Mouse (Mus musculus) limb, embryonic 10.5 days (tissue): ENCODE data around the gene 4632433K11Rik. TPM values are rescaled to one million over a fixed set of nuclear protein-coding genes. Genes with fewer than 3 reads are reported as not detected.
"Not testable (repeated sequence)": the region's sequence is repeated elsewhere in the genome, so short reads cannot be mapped to it uniquely, and the experiment has no call there.

ENCODE experiments used
- DNase-seq: peaks from one replicate; pipeline ENCODE4 v3.0.0-alpha.2; 2017; ENCODE audit warnings: low spot score
- H3K27ac ChIP-seq: fragments of 300-500 bp; sonication (generic); 2 replicates; pipeline ENCODE4 v1.5.1; 2016; ENCODE audit warnings: mild to moderate bottlenecking
- H3K27me3 ChIP-seq: fragments of 300-500 bp; sonication (generic); 2 replicates; pipeline ENCODE4 v1.6.1; 2016; ENCODE audit warnings: low read depth, mild to moderate bottlenecking; ENCODE audit not compliant: poor library complexity, severe bottlenecking
- H3K36me3 ChIP-seq: fragments of 300-500 bp; sonication (generic); 2 replicates; pipeline ENCODE4 v1.6.1; 2016; ENCODE audit warnings: mild to moderate bottlenecking, moderate library complexity
- H3K4me1 ChIP-seq: fragments of 300-500 bp; sonication (generic); 2 replicates; pipeline ENCODE4 v1.6.1; 2016
- H3K4me3 ChIP-seq: fragments of 300-500 bp; sonication (generic); 2 replicates; pipeline ENCODE4 v1.5.1; 2016; ENCODE audit warnings: mild to moderate bottlenecking, moderate library complexity
- H3K9me3 ChIP-seq: fragments of 300-500 bp; sonication (generic); replicated peaks from 2 replicates; pipeline ENCODE4 v1.6.1; 2016; ENCODE audit warnings: mild to moderate bottlenecking
- WGBS: fragments of 180-500 bp; shearing (Covaris S2); methylation state at CpG from one replicate; pipeline ENCODE4 v1.1.7; 2016; 5-methylcytosine and 5-hydroxymethylcytosine counted together
- polyA plus RNA-seq: library from polyadenylated mRNA; unstranded; fragments of >200 nt; fragmentation: Nextera tagmentation; extraction: Ambion mirVana; gene quantifications from 2 replicates; pipeline ENCODE4 v1.2.1, GENCODE M21; 2016

Gene 4632433K11Rik
- polyA plus RNA-seq: not detected in 2 replicates

- WGBS: 87% methylated on average over 3 of the region's 3 CpGs
- Histone ChIP-seq H3K9me3 (peaks cover 41% of the 10 kb centered on the region), H3K27ac (no peak within 1 kb of the TSS), H3K4me3 (no peak within 1 kb of the TSS), H3K4me1 (peaks cover 4% of the 10 kb centered on the region; the same call in 1 of the 2 replicates), H3K27me3 (peaks cover 14% of the 10 kb centered on the region; the same call in 1 of the 2 replicates), H3K36me3 (peaks cover 80% of the 10 kb centered on the region)
- no peak for DNase-seq
Observed at GRCm38 (mm10) chr7:5033818-5034217, at the start of gene 4632433K11Rik. Gene 4632433K11Rik (plus strand): TSS chr7:5034118.

DNA sequence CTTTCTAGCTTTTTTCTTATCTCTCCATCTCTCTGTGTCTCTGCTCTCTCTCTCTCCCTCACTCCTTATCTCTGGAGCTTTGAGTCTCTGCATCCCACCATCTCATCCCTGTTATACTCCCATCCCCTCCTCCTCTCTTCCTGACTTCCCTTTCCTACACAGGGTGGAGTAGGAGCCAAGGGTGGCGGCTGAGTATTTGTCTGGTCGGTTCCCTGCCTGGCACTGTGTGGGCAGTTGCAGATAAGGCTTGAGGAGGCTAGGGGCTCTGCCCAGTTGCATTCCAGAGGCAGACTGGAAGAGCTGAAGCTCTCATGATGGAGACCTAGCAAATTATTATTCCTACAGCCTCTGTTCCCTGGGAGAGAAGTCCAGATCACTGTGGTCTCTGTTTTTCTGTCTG, 45.7 kb upstream of the 4632433K11Rik start:
- WGBS: 73% methylated on average over 2 of the region's 2 CpGs
- 0 out of 2 replicates have a peak, but pooled peaks cover 2% of the 10 kb centered on the region for H3K9me3 ChIP-seq
- H3K4me1 ChIP-seq: peaks cover under 1% of the 10 kb centered on the region; the same call in 1 of the 2 replicates
- peaks cover 15% of the 10 kb centered on the region for H3K27me3 ChIP-seq
- H3K27ac ChIP-seq: no peak overlapping the region
- H3K36me3 ChIP-seq: peaks cover 20% of the 10 kb centered on the region
- DNase-seq: no peak
- no peak overlapping the region for H3K4me3 ChIP-seq

DNA sequence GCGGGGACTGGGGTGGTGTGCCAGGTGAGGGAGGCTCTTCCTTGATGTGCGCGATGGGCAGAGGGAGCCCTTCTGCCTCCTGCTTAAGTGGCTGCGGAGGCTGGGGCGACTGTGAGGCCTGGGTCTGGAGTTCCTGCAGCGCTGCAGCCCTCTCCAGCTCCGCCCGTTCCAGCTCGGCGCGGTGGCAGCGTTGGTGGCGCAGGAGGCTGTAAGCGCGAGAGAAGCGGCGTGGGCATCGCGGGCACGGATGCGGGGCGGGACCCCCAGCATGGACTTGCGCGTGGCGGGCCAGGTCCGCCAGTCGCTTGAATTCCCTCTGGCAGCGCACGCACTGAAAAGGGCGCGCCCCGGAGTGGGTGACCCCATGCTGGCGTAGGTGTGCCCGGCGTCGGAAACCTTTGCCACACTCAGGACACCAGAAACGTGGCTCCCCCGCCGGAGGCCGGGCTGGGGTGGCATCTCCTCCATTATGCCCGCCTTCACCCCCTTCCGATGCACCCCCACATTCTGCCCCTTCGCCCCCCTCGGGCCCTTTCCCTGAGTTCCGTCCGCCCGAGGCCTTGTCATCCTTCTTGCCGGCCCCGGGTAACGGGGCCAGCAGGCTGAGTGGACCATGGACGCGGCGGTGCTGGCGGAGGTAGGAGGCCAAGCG, 40.4 kb upstream of the 4632433K11Rik start:
- H3K27me3 ChIP-seq: peaks cover 39% of the 10 kb centered on the region
- H3K27ac ChIP-seq: no peak overlapping the region
- no peak for DNase-seq
- peaks cover 36% of the 10 kb centered on the region for H3K36me3 ChIP-seq
- H3K4me1 ChIP-seq: peaks cover 31% of the 10 kb centered on the region
- peak overlapping the region; percentile 70 for H3K4me3 ChIP-seq
- 19% methylated on average over 55 of the region's 55 CpGs for WGBS
- peaks cover 5% of the 10 kb centered on the region; the same call in 1 of the 2 replicates for H3K9me3 ChIP-seq

GRCm38 (mm10) chr7:4993999-4994788, 39.7 kb upstream of the 4632433K11Rik start:
- H3K27ac ChIP-seq: no peak overlapping the region
- no peak for DNase-seq

DNA sequence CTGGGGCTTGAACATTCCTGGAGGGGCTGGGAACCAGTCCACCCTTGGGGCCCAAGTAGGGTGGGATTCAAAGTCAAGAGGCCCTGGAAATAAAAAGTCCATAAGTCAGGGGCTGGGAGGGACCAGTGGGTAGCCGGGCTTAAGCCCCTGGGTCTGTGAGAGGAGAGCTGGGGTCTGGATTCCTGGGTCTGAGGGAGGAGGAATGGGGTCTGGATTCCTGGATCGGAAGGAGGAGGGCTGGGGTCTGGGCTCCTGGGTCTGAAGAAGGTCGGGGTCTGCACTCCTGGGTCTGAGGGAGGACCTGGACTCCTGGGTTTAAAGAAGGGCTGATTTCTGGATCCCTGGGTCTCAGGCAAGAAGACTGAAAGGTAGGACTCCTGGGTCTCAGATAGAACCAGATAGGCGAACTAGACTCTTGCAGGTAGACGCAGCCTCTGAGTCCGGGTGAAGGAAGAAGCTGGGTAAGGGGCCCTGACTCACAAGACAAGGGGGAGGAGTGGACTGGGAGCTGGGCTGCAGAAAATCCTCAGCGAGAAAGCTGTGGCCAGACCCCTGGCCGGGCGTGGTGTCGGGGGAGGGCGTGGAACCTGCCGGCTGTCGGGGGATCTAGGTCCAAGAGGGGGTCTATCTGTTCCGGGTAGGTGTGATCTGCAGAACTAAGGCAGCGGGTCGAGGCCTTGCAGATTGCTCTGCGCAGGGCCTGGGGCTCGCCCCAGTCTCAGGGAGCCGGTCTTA, 38.5 kb upstream of the 4632433K11Rik start:
- Histone ChIP-seq H3K4me1 (peaks cover 31% of the 10 kb centered on the region), H3K27ac (peak overlapping the region; percentile 84), H3K9me3 (peaks cover 5% of the 10 kb centered on the region; the same call in 1 of the 2 replicates), H3K27me3 (peaks cover 39% of the 10 kb centered on the region), H3K36me3 (peaks cover 36% of the 10 kb centered on the region), H3K4me3 (peak overlapping the region; percentile 70)
- WGBS: 7% methylated on average over 19 of the region's 19 CpGs
- DNase-seq: no peak

More at GRCm38 (mm10) chr7:4993999-4994788, 39.7 kb upstream of the 4632433K11Rik start:
- peaks cover 39% of the 10 kb centered on the region for H3K27me3 ChIP-seq
- peak overlapping the region; percentile 70 for H3K4me3 ChIP-seq
- H3K36me3 ChIP-seq: peaks cover 36% of the 10 kb centered on the region
- H3K9me3 ChIP-seq: peaks cover 5% of the 10 kb centered on the region; the same call in 1 of the 2 replicates
- peaks cover 31% of the 10 kb centered on the region for H3K4me1 ChIP-seq
- WGBS: 45% methylated on average over 59 of the region's 59 CpGs

GRCm38 (mm10) chr7:4996003-4996895, 37.7 kb upstream of the 4632433K11Rik start, which contains the start of gene Zfp579:
Gene Zfp579 (minus strand): TSS chr7:4996158.
- peak within 1 kb of the TSS; percentile 70 for H3K4me3 ChIP-seq
- peaks cover 36% of the 10 kb centered on the region for H3K27me3 ChIP-seq
- peaks cover 5% of the 10 kb centered on the region; the same call in 1 of the 2 replicates for H3K9me3 ChIP-seq
- peak within 1 kb of the TSS; percentile 84 for H3K27ac ChIP-seq
- H3K36me3 ChIP-seq: peaks cover 32% of the 10 kb centered on the region
- DNase-seq: peak; percentile 97
- 8% methylated on average over 20 of the region's 26 CpGs for WGBS
- H3K4me1 ChIP-seq: peaks cover 31% of the 10 kb centered on the region

DNA sequence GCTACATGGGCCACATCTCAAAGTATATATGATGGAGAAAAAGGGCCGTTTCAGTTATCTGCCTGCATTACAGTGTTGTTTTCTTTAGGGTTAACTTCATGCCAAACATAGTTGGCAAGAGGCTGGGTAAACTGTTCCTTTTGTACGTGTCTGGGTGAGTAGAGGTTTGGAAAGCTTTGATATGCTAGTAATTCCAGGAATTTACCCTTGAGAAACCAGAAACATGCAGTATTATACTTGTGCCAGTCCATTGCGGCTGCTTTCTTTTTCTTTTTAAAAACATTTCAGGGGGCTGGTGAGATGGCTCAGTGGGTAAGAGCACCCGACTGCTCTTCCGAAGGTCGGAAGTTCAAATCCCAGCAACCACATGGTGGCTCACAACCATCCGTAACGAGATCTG, 37.0 kb upstream of the 4632433K11Rik start:
- peak overlapping the region; percentile 70 for H3K4me3 ChIP-seq
- 73% methylated on average over 8 of the region's 8 CpGs for WGBS

DNA sequence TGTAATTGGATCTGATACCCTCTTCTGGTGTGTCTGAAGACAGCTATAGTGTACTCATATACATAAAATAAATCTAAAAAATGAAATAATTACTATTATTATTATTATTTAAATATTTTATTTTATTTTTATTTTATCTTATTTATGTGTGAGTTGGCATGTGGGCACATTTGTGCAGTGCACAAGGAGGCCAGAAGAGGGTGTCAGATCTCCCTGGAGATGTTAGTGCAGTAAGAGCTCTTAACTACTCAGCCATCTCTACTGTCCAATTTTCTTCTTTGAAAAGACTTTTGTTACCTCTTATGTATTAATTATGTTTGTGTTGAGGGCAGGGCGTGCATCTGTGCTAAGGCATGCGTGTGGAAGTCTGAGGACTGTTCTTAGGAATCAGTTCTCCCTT, 34.0 kb upstream of the 4632433K11Rik start:
- Histone ChIP-seq H3K27ac (no peak overlapping the region), H3K4me3 (no peak overlapping the region), H3K27me3 (peaks cover 7% of the 10 kb centered on the region), H3K9me3 (no peaks in the 10 kb centered on the region), H3K4me1 (peaks cover 21% of the 10 kb centered on the region), H3K36me3 (no peaks in the 10 kb centered on the region)
- WGBS: 75% methylated on average over 2 of the region's 2 CpGs
- DNase-seq: no peak

More for the DNA sequence above, 37.0 kb upstream of the 4632433K11Rik start:
- DNase-seq: no peak
- H3K36me3 ChIP-seq: peaks cover 27% of the 10 kb centered on the region
- peaks cover 5% of the 10 kb centered on the region; the same call in 1 of the 2 replicates for H3K9me3 ChIP-seq
- peaks cover 31% of the 10 kb centered on the region for H3K4me1 ChIP-seq
- H3K27me3 ChIP-seq: peaks cover 36% of the 10 kb centered on the region
- no peak overlapping the region; the same call in 1 of the 2 replicates for H3K27ac ChIP-seq

- 75% methylated on average over 8 of the region's 8 CpGs for WGBS
Observed at GRCm38 (mm10) chr7:5002876-5003275, 31.0 kb upstream of the 4632433K11Rik start.

GRCm38 (mm10) chr7:5008229-5008628, 25.7 kb upstream of the 4632433K11Rik start:
- Histone ChIP-seq H3K4me1 (0 out of 2 replicates have a peak, but pooled peaks cover 9% of the 10 kb centered on the region), H3K4me3 (0 out of 2 replicates have a peak overlapping the region, but pooled peaks have one; percentile 4), H3K9me3 (no peaks in the 10 kb centered on the region), H3K36me3 (peaks cover 73% of the 10 kb centered on the region), H3K27me3 (no peaks in the 10 kb centered on the region), H3K27ac (no peak overlapping the region)
- no peak for DNase-seq
- 95% methylated on average over 26 of the region's 26 CpGs for WGBS

More at GRCm38 (mm10) chr7:5002876-5003275, 31.0 kb upstream of the 4632433K11Rik start:
- H3K4me3 ChIP-seq, H3K27ac ChIP-seq, DNase-seq, H3K4me1 ChIP-seq, H3K9me3 ChIP-seq, H3K27me3 ChIP-seq: not testable (repeated sequence)
- peaks cover 19% of the 10 kb centered on the region for H3K36me3 ChIP-seq

- Histone ChIP-seq H3K27ac (no peak overlapping the region), H3K4me1 (peaks cover 16% of the 10 kb centered on the region; the same call in 1 of the 2 replicates), H3K4me3 (peak overlapping the region; percentile 69), H3K36me3 (peaks cover 65% of the 10 kb centered on the region), H3K27me3 (no peaks in the 10 kb centered on the region), H3K9me3 (no peaks in the 10 kb centered on the region)
- DNase-seq: no peak
- 92% methylated on average over 27 of the region's 27 CpGs for WGBS
Observed at GRCm38 (mm10) chr7:5012681-5013513, 21.0 kb upstream of the 4632433K11Rik start.
